Mouse (Mus musculus): ENCODE measurements around the gene Treml4. TPM values are rescaled to one million over a fixed set of nuclear protein-coding genes. Genes with fewer than 3 reads are reported as not detected.

Treml4 gene
- total and polyA plus RNA-seq, 3 experiments, result 0.35 to 1.4 TPM; not detected in 1

GRCm38 (mm10) chr17:48234550-48234949 is 29.5 kb upstream of the Treml4 start:
- H3K36me3 ChIP-seq (ENCODE audit: control insufficient read depth in 1 of 2, insufficient read depth in 2 of 2, low read length in 2 of 2), result no peaks in the 10 kb centered on the region
- H3K79me2 ChIP-seq (ENCODE audit: control insufficient read depth, insufficient read depth, low read length, poor library complexity), result no peaks in the 10 kb centered on the region
- H3K9ac ChIP-seq (ENCODE audit: control insufficient read depth, low read depth, low read length, poor library complexity, severe bottlenecking), result no peak overlapping the region
- TF ChIP-seq JUND (IDR thresholded peaks at IDR 0.05; ENCODE audit: low read depth, low read length), result no peak
- no peak for TF ChIP-seq MAX (IDR thresholded peaks at IDR 0.05; ENCODE audit: low read length)
- TF ChIP-seq ELF1 (IDR thresholded peaks at IDR 0.05; ENCODE audit: low read depth, low read length), result no peak
- TF ChIP-seq TBP (IDR thresholded peaks at IDR 0.05; ENCODE audit: low read depth, low read length), result no peak
- no peak for TF ChIP-seq SIN3A (IDR thresholded peaks at IDR 0.05; ENCODE audit: low read length)
- TF ChIP-seq KAT2A (conservative IDR thresholded peaks at IDR 0.05; ENCODE audit: low read depth, low read length), result no peak
- no peak for TF ChIP-seq UBTF (IDR thresholded peaks at IDR 0.05; ENCODE audit: borderline replicate concordance, insufficient read depth, low read depth, low read length)
- no peak for TF ChIP-seq TCF12 (IDR thresholded peaks at IDR 0.05; ENCODE audit: low read depth, low read length)
- no peak for TF ChIP-seq USF1 (IDR thresholded peaks at IDR 0.05; ENCODE audit: low read depth, low read length)
- TF ChIP-seq ETS1 (IDR thresholded peaks at IDR 0.05; ENCODE audit: low read depth, low read length), result no peak
- TF ChIP-seq POLR2AphosphoS5 (IDR thresholded peaks at IDR 0.05; ENCODE audit: borderline replicate concordance, low read depth, low read length), result no peak
- TF ChIP-seq E2F4 (IDR thresholded peaks at IDR 0.05; ENCODE audit: borderline replicate concordance, low read depth, low read length), result no peak
- no peak for TF ChIP-seq MEF2A (IDR thresholded peaks at IDR 0.05; ENCODE audit: extremely low read depth, insufficient replicate concordance, low read depth, low read length, poor library complexity, severe bottlenecking)
- no peak for TF ChIP-seq GABPA (IDR thresholded peaks at IDR 0.05; ENCODE audit: low read depth, low read length)
- TF ChIP-seq NELFE (IDR thresholded peaks at IDR 0.05; ENCODE audit: low read depth, low read length), result no peak
- TF ChIP-seq TAL1 (IDR thresholded peaks at IDR 0.05; ENCODE audit: low read length), result no peak
- no peak for TF ChIP-seq MAFK (IDR thresholded peaks at IDR 0.05; ENCODE audit: borderline replicate concordance, low read depth, low read length)
- TF ChIP-seq ZNF384 (IDR thresholded peaks at IDR 0.05; ENCODE audit: low read depth, low read length), result no peak
- no peak for TF ChIP-seq BHLHE40 (IDR thresholded peaks at IDR 0.05; ENCODE audit: borderline replicate concordance, low read depth, low read length)
- H3K4me3 ChIP-seq (ENCODE audit: control insufficient read depth in 1 of 2, insufficient read depth in 1 of 2, low read depth in 2 of 2, low read length in 2 of 2), result no peak overlapping the region
- H3K27me3 ChIP-seq (ENCODE audit: control insufficient read depth in 1 of 2, insufficient read depth in 2 of 2, low read length in 2 of 2), result peaks cover 0 to 4% of the 10 kb centered on the region in 2 experiments; a peak in 2 of 4 replicates
- DNase-seq (ENCODE audit: low read depth, low spot score), result no peak
- no peaks in the 10 kb centered on the region for H3K4me1 ChIP-seq (ENCODE audit: control insufficient read depth in 1 of 2, insufficient read depth in 2 of 2, low read length in 2 of 2)
- no peaks in the 10 kb centered on the region for H3K9me3 ChIP-seq (replicated peaks; ENCODE audit: insufficient read depth, low read length)
- H3K27ac ChIP-seq (ENCODE audit: control insufficient read depth, low read depth, low read length), result no peak overlapping the region

- DNase-seq (ENCODE audit: low read depth, low spot score), result no peak
- H3K27ac ChIP-seq (ENCODE audit: control insufficient read depth, low read depth, low read length), result no peak overlapping the region
- H3K79me2 ChIP-seq (ENCODE audit: control insufficient read depth, insufficient read depth, low read length, poor library complexity), result no peaks in the 10 kb centered on the region
- H3K9me3 ChIP-seq (replicated peaks; ENCODE audit: insufficient read depth, low read length), result no peaks in the 10 kb centered on the region
- TF ChIP-seq USF1 (IDR thresholded peaks at IDR 0.05; ENCODE audit: low read depth, low read length) (no peak), SIN3A (IDR thresholded peaks at IDR 0.05; ENCODE audit: low read length) (no peak), EP300 (IDR thresholded peaks at IDR 0.05; ENCODE audit: low read depth in 1 of 2, low read length in 2 of 2) (no peak), RAD21 (IDR thresholded peaks at IDR 0.05; ENCODE audit: low read depth, low read length) (no peak), ZKSCAN1 (IDR thresholded peaks at IDR 0.05; ENCODE audit: low read depth, low read length) (no peak), GABPA (IDR thresholded peaks at IDR 0.05; ENCODE audit: low read depth, low read length) (no peak), MAFK (IDR thresholded peaks at IDR 0.05; ENCODE audit: borderline replicate concordance, low read depth, low read length) (no peak), JUND (IDR thresholded peaks at IDR 0.05; ENCODE audit: low read depth, low read length) (no peak), ZNF384 (IDR thresholded peaks at IDR 0.05; ENCODE audit: low read depth, low read length) (no peak)
- H3K27me3 ChIP-seq (ENCODE audit: control insufficient read depth in 1 of 2, insufficient read depth in 2 of 2, low read length in 2 of 2), result no peaks in the 10 kb centered on the region
- no peak overlapping the region for H3K9ac ChIP-seq (ENCODE audit: control insufficient read depth, low read depth, low read length, poor library complexity, severe bottlenecking)
- H3K4me1 ChIP-seq (ENCODE audit: control insufficient read depth in 1 of 2, insufficient read depth in 2 of 2, low read length in 2 of 2), result no peaks in the 10 kb centered on the region
- H3K36me3 ChIP-seq (ENCODE audit: control insufficient read depth in 1 of 2, insufficient read depth in 2 of 2, low read length in 2 of 2), result no peaks in the 10 kb centered on the region
- no peak overlapping the region for H3K4me3 ChIP-seq (ENCODE audit: control insufficient read depth in 1 of 2, insufficient read depth in 1 of 2, low read depth in 2 of 2, low read length in 2 of 2)
These were observed 28.2 kb upstream of the Treml4 start for GRCm38 (mm10) chr17:48235773-48236370.

All from MEL (cell line).